Mouse (Mus musculus) neutrophil, adult 5-6 weeks (primary cell): Measurements from ENCODE around the gene Ppp2r5a. TPM values are rescaled to one million over a fixed set of nuclear protein-coding genes. Genes with fewer than 3 reads are reported as not detected.

Experiments used
- ATAC-seq: fragments of 151-379, 151-347 bp; 2 replicates; pipeline ENCODE4 v1.8.0; 2017; ENCODE audit warnings: mild to moderate bottlenecking, moderate TSS enrichment; ENCODE audit not compliant: insufficient number of reproducible peaks, poor library complexity, low FRiP score, severe bottlenecking; ENCODE audit errors: extremely low read depth
- total RNA-seq: library from RNA; stranded (forward); fragments of 200-1000 nt; gene quantifications from 2 replicates; pipeline ENCODE4 v1.2.3, GENCODE M21; 2017

Ppp2r5a gene
- total RNA-seq, 1 experiment from 2014 or later: 410 TPM

- no peak for ATAC-seq
Measured at GRCm38 (mm10) chr1:191393536-191393935, 9.5 kb downstream of the Ppp2r5a start.

GRCm38 (mm10) chr1:191391311-191391710 is 11.8 kb downstream of the Ppp2r5a start:
- ATAC-seq: peak; percentile 85

- ATAC-seq: no peak
Measured at GRCm38 (mm10) chr1:191384786-191385430, 18.2 kb downstream of the Ppp2r5a start.

- ATAC-seq: no peak
Measured at GRCm38 (mm10) chr1:191381955-191382736, 20.9 kb downstream of the Ppp2r5a start.

GRCm38 (mm10) chr1:191380843-191381242 is 22.2 kb downstream of the Ppp2r5a start:
- no peak for ATAC-seq

GRCm38 (mm10) chr1:191378080-191378479 is 25.0 kb downstream of the Ppp2r5a start:
- ATAC-seq: no peak

GRCm38 (mm10) chr1:191375644-191375998 is 27.5 kb downstream of the Ppp2r5a start:
- ATAC-seq: no peak

- no peak for ATAC-seq
Measured at GRCm38 (mm10) chr1:191374993-191375643, 28.0 kb downstream of the Ppp2r5a start.

GRCm38 (mm10) chr1:191369140-191369539 is 33.9 kb downstream of the Ppp2r5a start:
- no peak for ATAC-seq

- no peak for ATAC-seq
Measured at GRCm38 (mm10) chr1:191368193-191368592, 34.9 kb downstream of the Ppp2r5a start.

- peak; percentile 79 for ATAC-seq
Measured at GRCm38 (mm10) chr1:191364477-191364876, 38.6 kb downstream of the Ppp2r5a start.

GRCm38 (mm10) chr1:191362412-191362811 is 40.7 kb downstream of the Ppp2r5a start:
- ATAC-seq: no peak

- no peak for ATAC-seq
Measured at GRCm38 (mm10) chr1:191359478-191359877, 43.6 kb downstream of the Ppp2r5a start.

- no peak for ATAC-seq
Measured at GRCm38 (mm10) chr1:191356936-191357335, 46.1 kb downstream of the Ppp2r5a start.

- ATAC-seq: no peak
Measured at GRCm38 (mm10) chr1:191353836-191354235, 49.2 kb downstream of the Ppp2r5a start.

GRCm38 (mm10) chr1:191352786-191353488 is 50.1 kb downstream of the Ppp2r5a start:
- ATAC-seq: no peak

- ATAC-seq: no peak
Measured at GRCm38 (mm10) chr1:191350355-191350754, 52.7 kb downstream of the Ppp2r5a start.

GRCm38 (mm10) chr1:191349486-191350037 is 53.5 kb downstream of the Ppp2r5a start:
- ATAC-seq: no peak

- ATAC-seq: no peak
Measured at GRCm38 (mm10) chr1:191348996-191349395, 54.1 kb downstream of the Ppp2r5a start.
